Mouse (Mus musculus) CH12.LX (cell line): Measurements from ENCODE around the gene Fyb. TPM values are rescaled to one million over a fixed set of nuclear protein-coding genes. Genes with fewer than 3 reads are reported as not detected.

ENCODE experiments used
- DNase-seq: peaks from one replicate; pipeline ENCODE4 v3.0.0-alpha.2; 2013; ENCODE audit errors: extremely low read depth
- H3K27ac ChIP-seq: 2 replicates; pipeline ENCODE4 v1.5.1; 2012; ENCODE audit warnings: low read depth, mild to moderate bottlenecking, control low read depth, moderate library complexity; ENCODE audit not compliant: insufficient read depth
- H3K27me3 ChIP-seq: replicated peaks from 2 replicates; pipeline ENCODE3; 2012; ENCODE audit warnings: inconsistent platforms
- H3K36me3 ChIP-seq, 2 experiments: replicated peaks in 1 of 2; 2 replicates each; pipeline versions ENCODE3 to v1.6.1; 2012; ENCODE audit warnings: inconsistent platforms in 1 of 2, low read length in 1 of 2, mild to moderate bottlenecking in 1 of 2, mixed read lengths in 1 of 2, moderate library complexity in 1 of 2; ENCODE audit not compliant: control insufficient read depth in 1 of 2, insufficient read depth in 1 of 2
- H3K4me1 ChIP-seq, 2 experiments: 2 replicates each; pipeline ENCODE4 v1.6.1; 2012; ENCODE audit warnings: inconsistent platforms in 1 of 2, moderate library complexity in 1 of 2; ENCODE audit not compliant: insufficient read depth in 2 of 2, control insufficient read depth in 1 of 2
- H3K4me2 ChIP-seq: 2 replicates; pipeline ENCODE4 v1.6.1; 2012; ENCODE audit warnings: low read depth, mild to moderate bottlenecking, control low read depth; ENCODE audit not compliant: poor library complexity, insufficient read depth, severe bottlenecking
- H3K4me3 ChIP-seq, 3 experiments: fragments of 150-350 bp in 1 of 3; sonication (generic) in 1 of 3; replicated peaks in 1 of 3; 2 replicates each; pipeline versions ENCODE3 to v1.5.1; 2011 to 2012; ENCODE audit warnings: low read depth in 2 of 3, low read length in 2 of 3, mild to moderate bottlenecking in 2 of 3, moderate library complexity in 2 of 3, control low read depth in 1 of 3, improper control_type of control experiment in 1 of 3, inconsistent platforms in 1 of 3, mixed read lengths in 1 of 3; ENCODE audit not compliant: poor library complexity in 1 of 3
- H3K79me2 ChIP-seq: replicated peaks from 2 replicates; pipeline ENCODE4 v1.6.1; 2012; ENCODE audit warnings: mild to moderate bottlenecking, moderate library complexity; ENCODE audit not compliant: control insufficient read depth, poor library complexity, insufficient read depth, severe bottlenecking; ENCODE audit errors: extremely low read depth
- H3K9ac ChIP-seq: 2 replicates; pipeline ENCODE4 v1.6.1; 2012; ENCODE audit warnings: low read depth, mild to moderate bottlenecking, control low read depth, moderate library complexity; ENCODE audit not compliant: insufficient read depth
- H3K9me3 ChIP-seq: replicated peaks from 2 replicates; pipeline ENCODE3; 2012; ENCODE audit warnings: low read length, inconsistent platforms, mixed read lengths
- BHLHE40 ChIP-seq: IDR thresholded peaks from 2 replicates; pipeline ENCODE4 v1.6.1; 2011; ENCODE audit warnings: mild to moderate bottlenecking, low read depth, low read length, improper control_type of control experiment
- CHD1 ChIP-seq: IDR thresholded peaks from 2 replicates; pipeline ENCODE4 v1.6.1; 2012; ENCODE audit warnings: low read depth, low read length, improper control_type of control experiment, inconsistent platforms
- CTCF ChIP-seq, 2 experiments: IDR thresholded peaks in 1 of 2; conservative IDR thresholded peaks in 1 of 2; 2 replicates each; pipeline ENCODE4 v1.5.1; 2011 to 2012; ENCODE audit warnings: low read depth in 2 of 2, low read length in 2 of 2, improper control_type of control experiment in 1 of 2, inconsistent platforms in 1 of 2, mild to moderate bottlenecking in 1 of 2, moderate library complexity in 1 of 2
- E2F4 ChIP-seq: IDR thresholded peaks from 2 replicates; pipeline ENCODE4 v1.6.1; 2011; ENCODE audit warnings: low read depth, low read length, improper control_type of control experiment; ENCODE audit not compliant: insufficient replicate concordance
- ELF1 ChIP-seq: IDR thresholded peaks from 2 replicates; pipeline ENCODE4 v1.6.1; 2014; ENCODE audit warnings: low read depth, mild to moderate bottlenecking, inconsistent platforms, low read length, improper control_type of control experiment
- EP300 ChIP-seq: IDR thresholded peaks from 2 replicates; pipeline ENCODE4 v1.6.1; 2011; ENCODE audit warnings: low read length, improper control_type of control experiment
- ETS1 ChIP-seq: conservative IDR thresholded peaks from 2 replicates; pipeline ENCODE4 v1.6.1; 2012; ENCODE audit warnings: low read depth, mild to moderate bottlenecking, inconsistent platforms, low read length, improper control_type of control experiment, moderate library complexity
- HCFC1 ChIP-seq: IDR thresholded peaks from 2 replicates; pipeline ENCODE4 v1.6.1; 2012; ENCODE audit warnings: low read depth, mild to moderate bottlenecking, inconsistent platforms, low read length, improper control_type of control experiment
- IRF4 ChIP-seq: IDR thresholded peaks from 2 replicates; pipeline ENCODE4 v1.6.1; 2014; ENCODE audit warnings: low read depth, mild to moderate bottlenecking, inconsistent platforms, low read length, improper control_type of control experiment
- JUN ChIP-seq: IDR thresholded peaks from 2 replicates; pipeline ENCODE4 v1.6.1; 2011; ENCODE audit warnings: low read depth, mild to moderate bottlenecking, low read length, improper control_type of control experiment, moderate library complexity; ENCODE audit not compliant: insufficient read depth
- KAT2A ChIP-seq: IDR thresholded peaks from 2 replicates; pipeline ENCODE4 v1.6.1; 2012; ENCODE audit warnings: low read length, improper control_type of control experiment, inconsistent platforms; ENCODE audit not compliant: insufficient replicate concordance
- MAX ChIP-seq: IDR thresholded peaks from 2 replicates; pipeline ENCODE4 v1.6.1; 2011; ENCODE audit warnings: low read length, improper control_type of control experiment
- MEF2A ChIP-seq: IDR thresholded peaks from 2 replicates; pipeline ENCODE4 v1.6.1; 2014; ENCODE audit warnings: low read depth, mild to moderate bottlenecking, inconsistent platforms, low read length, improper control_type of control experiment, borderline replicate concordance
- MXI1 ChIP-seq: IDR thresholded peaks from 2 replicates; pipeline ENCODE4 v1.6.1; 2011; ENCODE audit warnings: mild to moderate bottlenecking, low read depth, low read length, improper control_type of control experiment
- MYC ChIP-seq: IDR thresholded peaks from 2 replicates; pipeline ENCODE4 v1.6.1; 2011; ENCODE audit warnings: low read depth, mild to moderate bottlenecking, improper control_type of control experiment, low read length
- NELFE ChIP-seq: IDR thresholded peaks from 2 replicates; pipeline ENCODE4 v1.6.1; 2011; ENCODE audit warnings: low read depth, low read length, improper control_type of control experiment
- NRF1 ChIP-seq: IDR thresholded peaks from 2 replicates; pipeline ENCODE4 v1.6.1; 2014; ENCODE audit warnings: low read depth, mild to moderate bottlenecking, inconsistent platforms, low read length, improper control_type of control experiment, moderate library complexity
- PAX5 ChIP-seq: IDR thresholded peaks from 2 replicates; pipeline ENCODE4 v1.6.1; 2012; ENCODE audit warnings: low read length, inconsistent platforms, mixed read lengths
- POLR2A ChIP-seq: IDR thresholded peaks from 2 replicates; pipeline ENCODE4 v1.6.1; 2011; ENCODE audit warnings: low read depth, mild to moderate bottlenecking, improper control_type of control experiment, low read length
- RAD21 ChIP-seq: IDR thresholded peaks from 2 replicates; pipeline ENCODE4 v1.6.1; 2011; ENCODE audit warnings: low read depth, mild to moderate bottlenecking, low read length, improper control_type of control experiment, moderate library complexity
- RCOR1 ChIP-seq: conservative IDR thresholded peaks from 2 replicates; pipeline ENCODE4 v1.6.1; 2012; ENCODE audit warnings: low read depth, mild to moderate bottlenecking, inconsistent platforms, low read length, improper control_type of control experiment
- SIN3A ChIP-seq: IDR thresholded peaks from 2 replicates; pipeline ENCODE4 v1.6.1; 2012; ENCODE audit warnings: low read length, improper control_type of control experiment, inconsistent platforms
- SMC3 ChIP-seq: IDR thresholded peaks from 2 replicates; pipeline ENCODE4 v1.6.1; 2011; ENCODE audit warnings: low read depth, low read length, improper control_type of control experiment
- TBP ChIP-seq: conservative IDR thresholded peaks from 2 replicates; pipeline ENCODE4 v1.6.1; 2011; ENCODE audit warnings: low read depth, low read length, improper control_type of control experiment
- TCF12 ChIP-seq: IDR thresholded peaks from 2 replicates; pipeline ENCODE4 v1.6.1; 2014; ENCODE audit warnings: low read depth, mild to moderate bottlenecking, inconsistent platforms, low read length, improper control_type of control experiment
- UBTF ChIP-seq: IDR thresholded peaks from 2 replicates; pipeline ENCODE4 v1.6.1; 2012; ENCODE audit warnings: low read depth, mild to moderate bottlenecking, inconsistent platforms, low read length, improper control_type of control experiment, moderate library complexity
- USF1 ChIP-seq: IDR thresholded peaks from 2 replicates; pipeline ENCODE4 v1.6.1; 2014; ENCODE audit warnings: low read depth, mild to moderate bottlenecking, inconsistent platforms, low read length, improper control_type of control experiment
- USF2 ChIP-seq: conservative IDR thresholded peaks from 2 replicates; pipeline ENCODE4 v1.6.1; 2011; ENCODE audit warnings: low read depth, low read length, improper control_type of control experiment
- ZKSCAN1 ChIP-seq: IDR thresholded peaks from 2 replicates; pipeline ENCODE4 v1.6.1; 2012; ENCODE audit warnings: low read depth, inconsistent platforms, low read length, improper control_type of control experiment, borderline replicate concordance
- ZMIZ1 ChIP-seq: IDR thresholded peaks from 2 replicates; pipeline ENCODE4 v1.6.1; 2012; ENCODE audit warnings: low read depth, mild to moderate bottlenecking, inconsistent platforms, low read length, improper control_type of control experiment
- dilution Hi-C: fragments of 300-500 bp; cut with MboI; formaldehyde crosslinking; loops from 2 replicates; pipeline ENCODE4 v1.14.3; 2020; ENCODE audit warnings: low sequenced_read_pairs; ENCODE audit not compliant: extremely low pct_unique_long_range_greater_than_20kb, extremely low pct_ligation_motif_present
- in situ Hi-C: fragments of 300-500 bp; cut with MboI; formaldehyde crosslinking; loops from 3 replicates; pipeline ENCODE4 v1.14.3; 2019; ENCODE audit warnings: low sequenced_read_pairs, low pct_ligation_motif_present, low pct_unique_long_range_greater_than_20kb, mixed read lengths
- polyA plus RNA-seq: library from polyadenylated mRNA; unstranded; fragments of >175 nt; gene quantifications from 2 replicates; pipeline ENCODE4 v1.2.1, GENCODE M21; 2012; ENCODE audit warnings: low read depth; ENCODE audit not compliant: insufficient read length
- total RNA-seq, 2 experiments: library from RNA; depleted of rRNA; stranded (reverse); fragments of 300-350 nt in 1 of 2; fragments of >200 nt in 1 of 2; gene quantifications; 2 replicates each; pipeline ENCODE4 v1.2.3; 2012 to 2014

Gene Fyb
- total and polyA plus RNA-seq, 3 experiments = 17.6 to 60.1 (median 32.2) TPM

DNA sequence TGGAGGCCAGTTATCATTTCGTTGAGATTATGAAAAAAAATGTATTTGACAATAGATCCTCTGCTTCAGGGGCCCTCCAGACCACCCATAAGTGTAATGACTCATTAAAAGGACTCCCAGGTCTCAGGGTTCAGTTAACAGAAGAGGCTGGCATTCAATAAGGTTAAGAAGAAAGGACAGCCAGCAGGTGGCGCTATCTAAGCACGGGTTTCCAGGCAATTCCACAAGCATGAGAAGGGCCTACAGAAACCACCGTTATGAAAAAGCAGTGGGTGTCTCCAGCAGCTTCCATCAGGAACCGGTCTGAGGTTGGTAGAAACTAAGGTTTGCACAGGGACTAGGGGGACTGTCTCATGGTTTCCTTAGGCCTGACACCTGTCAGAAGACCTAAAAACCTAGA, 99.9 kb downstream of the Fyb start:
- H3K4me3 ChIP-seq = no peak overlapping the region
- no peak overlapping the region for H3K27ac ChIP-seq

DNA sequence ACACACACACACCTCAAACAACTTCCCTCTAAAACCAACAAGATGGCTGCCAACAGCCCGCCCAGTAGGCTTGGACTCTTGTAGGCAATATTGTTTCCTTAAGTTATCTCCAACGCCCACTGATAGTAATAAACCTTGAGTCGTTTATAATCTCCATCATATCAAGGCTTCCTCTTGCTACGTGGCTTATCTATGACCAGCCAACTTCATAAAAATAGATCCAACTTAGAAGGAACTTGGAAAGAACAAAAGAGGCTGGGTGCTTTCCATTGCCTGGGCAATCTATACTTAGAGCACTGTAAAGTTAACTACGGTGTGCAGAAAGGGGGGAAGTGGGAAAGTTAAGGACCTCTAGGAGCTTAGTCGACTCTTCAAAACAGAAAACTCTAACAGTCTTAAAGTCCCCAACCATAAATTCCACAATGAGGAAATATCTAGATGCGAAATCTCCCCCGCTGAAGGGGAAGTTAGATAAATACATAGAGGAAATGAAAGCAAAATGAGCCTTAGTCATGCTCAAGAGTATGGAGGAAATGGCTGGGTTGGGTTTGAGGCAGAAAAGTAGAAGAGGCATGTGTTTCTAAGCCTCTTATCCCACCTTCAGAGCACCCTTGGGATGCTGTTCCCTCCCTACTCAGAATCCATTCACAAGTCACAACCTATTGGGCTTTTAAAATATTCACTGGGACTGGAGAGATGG, 101.0 kb downstream of the Fyb start:
- no peak for TF ChIP-seq HCFC1
- no peak for TF ChIP-seq ELF1
- no peak for TF ChIP-seq EP300
- TF ChIP-seq TBP = no peak
- TF ChIP-seq TCF12 = no peak
- TF ChIP-seq ZMIZ1 = no peak
- no peak for TF ChIP-seq NRF1
- no peak for TF ChIP-seq RCOR1
- no peak for TF ChIP-seq CTCF (conservative IDR thresholded peaks at IDR 0.05 in 1 of 2, IDR thresholded peaks at IDR 0.05 in 1 of 2; ENCODE audit: low read depth in 2 of 2, low read length in 2 of 2)
- no peak for TF ChIP-seq USF2
- TF ChIP-seq MYC = no peak
- TF ChIP-seq JUN = no peak
- TF ChIP-seq KAT2A = no peak
- no peak for TF ChIP-seq E2F4
- TF ChIP-seq PAX5 = no peak
- no peak for TF ChIP-seq SIN3A
- TF ChIP-seq CHD1 = no peak
- TF ChIP-seq POLR2A = no peak
- TF ChIP-seq SMC3 = no peak
- no peak for TF ChIP-seq NELFE
- Histone ChIP-seq H3K27me3 (no peaks in the 10 kb centered on the region), H3K4me3 (no peak overlapping the region), H3K9ac (no peak overlapping the region), H3K79me2 (no peaks in the 10 kb centered on the region), H3K27ac (no peak overlapping the region), H3K36me3 (no peaks in the 10 kb centered on the region), H3K4me1 (peaks cover 3 to 29% of the 10 kb centered on the region in 2 experiments; a peak in 2 of 4 replicates), H3K9me3 (no peaks in the 10 kb centered on the region), H3K4me2 (no peak overlapping the region)
- in situ Hi-C loops = loop anchor here (25.0 kb wide), 1 partner anchor 386 kb away; no protein-coding TSS in a partner anchor
- dilution Hi-C loops = no loop called here
- peak; percentile 41 for DNase-seq

More for the DNA sequence above, 99.9 kb downstream of the Fyb start:
- TF ChIP-seq NELFE = no peak
- TF ChIP-seq MEF2A = no peak
- no peak for TF ChIP-seq TCF12
- peak; percentile 58 for TF ChIP-seq RAD21
- no peak for TF ChIP-seq USF2
- TF ChIP-seq PAX5 = no peak
- peak; percentile 31; the same call in 1 of the 2 replicates for TF ChIP-seq BHLHE40
- no peak for TF ChIP-seq UBTF
- no peak for TF ChIP-seq IRF4
- TF ChIP-seq NRF1 = no peak
- TF ChIP-seq RCOR1 = no peak
- TF ChIP-seq E2F4 = no peak
- TF ChIP-seq ZKSCAN1 = no peak
- no peak for TF ChIP-seq ETS1
- 0 out of 2 replicates have a peak, but pooled peaks have one; percentile 13 for TF ChIP-seq HCFC1
- peak; percentile 53 for TF ChIP-seq SMC3
- TF ChIP-seq MXI1 = no peak
- no peak for TF ChIP-seq ZMIZ1
- no peak for TF ChIP-seq EP300
- TF ChIP-seq USF1 = no peak
- no peak for TF ChIP-seq POLR2A
- TF ChIP-seq MAX = 0 out of 2 replicates have a peak, but pooled peaks have one; percentile 40
- no peak for TF ChIP-seq TBP
- TF ChIP-seq CHD1 = no peak
- TF ChIP-seq MYC = peak; percentile 51; the same call in 1 of the 2 replicates
- peak; percentile 78 to 82 for TF ChIP-seq CTCF (conservative IDR thresholded peaks at IDR 0.05 in 1 of 2, IDR thresholded peaks at IDR 0.05 in 1 of 2; ENCODE audit: low read depth in 2 of 2, low read length in 2 of 2)
- TF ChIP-seq KAT2A = no peak
- H3K79me2 ChIP-seq = no peaks in the 10 kb centered on the region
- peak; percentile 88 for DNase-seq
- in situ Hi-C loops (loop anchor here (25.0 kb wide), 1 partner anchor 385 kb away; no protein-coding TSS in a partner anchor), dilution Hi-C loops (no loop called here)
- H3K27me3 ChIP-seq = no peaks in the 10 kb centered on the region
- no peak overlapping the region for H3K4me2 ChIP-seq
- H3K4me1 ChIP-seq = peaks cover 3 to 29% of the 10 kb centered on the region in 2 experiments; a peak in 2 of 4 replicates
- no peaks in the 10 kb centered on the region for H3K9me3 ChIP-seq
- 0 out of 2 replicates have a peak overlapping the region, but pooled peaks have one; percentile 27 for H3K9ac ChIP-seq
- no peaks in the 10 kb centered on the region for H3K36me3 ChIP-seq
